Mouse (Mus musculus) cerebellum, adult (tissue): Measurements from ENCODE around the gene Ranbp9.

ENCODE experiments used
- ATAC-seq: cut with Nextera tagmentation; 2 replicates; pipeline ENCODE4 v1.9.2; 2017; ENCODE audit warnings: mild to moderate bottlenecking, moderate library complexity, mixed read lengths; ENCODE audit not compliant: insufficient number of reproducible peaks, low FRiP score, low TSS enrichment

Gene Ranbp9

DNA sequence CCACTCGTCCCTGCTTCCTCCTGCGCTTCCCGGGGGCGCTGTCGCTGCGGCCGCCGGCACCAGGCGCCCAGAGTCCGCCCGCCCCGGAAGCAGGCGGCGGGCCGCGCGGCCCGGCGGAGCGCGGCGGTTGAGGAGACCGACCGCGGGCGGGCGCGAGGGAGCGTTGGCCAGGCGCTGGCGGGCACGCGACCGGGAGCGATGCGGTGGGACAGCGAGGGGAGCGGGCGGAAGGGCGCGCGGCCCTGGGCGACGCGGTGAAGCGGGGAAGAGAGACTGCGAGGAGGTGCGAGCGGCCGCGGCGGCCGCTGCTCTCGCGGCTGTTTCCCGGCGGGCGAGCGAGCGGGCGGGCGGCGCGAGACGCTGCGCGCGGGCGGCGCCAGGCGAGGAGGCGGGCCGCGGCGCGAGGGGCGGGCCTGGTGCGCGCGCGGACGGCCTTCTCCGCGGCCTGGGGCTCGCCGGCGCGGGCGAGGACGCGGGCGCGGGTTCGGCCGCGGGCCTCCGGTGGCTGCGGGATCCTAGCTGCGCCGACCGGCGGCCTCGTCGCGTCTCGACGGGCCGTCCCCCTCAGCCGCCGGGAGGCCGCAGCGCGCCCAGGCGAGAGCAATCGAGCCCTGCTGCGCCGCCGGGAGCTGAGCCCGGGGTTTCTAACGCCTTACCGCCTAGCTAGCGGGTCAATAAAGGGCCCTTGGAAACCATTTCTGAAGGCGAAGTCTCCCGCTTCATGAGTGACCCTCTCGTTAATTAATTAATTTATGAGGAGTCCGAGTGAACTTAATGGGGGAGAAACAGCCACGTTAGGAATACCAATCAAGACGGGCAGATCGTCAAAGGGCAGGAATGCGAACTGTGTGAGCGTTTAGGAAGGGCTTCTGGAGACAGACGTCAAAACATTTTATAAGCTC is at the start of gene Ranbp9:
Gene Ranbp9 (minus strand): TSS at position 326 of the 902 bp plus-strand sequence.
- ATAC-seq, result peak; percentile 82

DNA sequence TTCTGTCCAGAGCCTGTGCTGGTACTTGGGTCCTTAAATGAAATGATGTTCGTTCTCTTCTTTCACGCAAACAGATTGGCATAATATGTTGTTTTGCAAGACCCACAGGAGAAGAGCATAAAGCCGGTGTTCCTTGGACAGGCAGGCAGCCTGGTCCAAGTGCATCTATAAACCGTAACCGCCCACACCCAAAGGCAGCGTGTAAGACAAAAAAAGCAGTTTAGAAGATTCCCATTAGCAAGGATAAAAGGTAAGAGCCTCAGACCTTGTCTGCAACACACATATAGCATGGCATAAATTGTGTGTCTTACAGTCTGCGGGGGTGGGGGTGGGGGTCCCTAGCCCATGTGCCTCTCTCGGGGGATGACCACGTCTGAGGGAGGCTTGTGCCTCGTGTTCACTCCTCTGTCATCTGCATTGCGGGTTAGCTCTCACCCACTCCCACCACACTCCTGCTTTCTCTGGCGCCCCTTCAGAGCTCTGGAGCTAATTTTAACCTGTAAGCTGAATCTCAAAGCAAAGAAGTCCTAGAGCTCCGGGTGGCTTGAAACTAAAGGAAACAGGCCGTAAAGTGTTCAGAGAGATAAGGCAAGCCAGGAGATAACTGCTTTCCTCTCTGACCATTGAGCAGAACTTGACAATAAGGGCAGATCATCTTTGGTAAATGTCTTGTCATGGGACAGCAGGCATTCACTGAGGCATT is 49.2 kb upstream of the Ranbp9 start:
- no peak for ATAC-seq

DNA sequence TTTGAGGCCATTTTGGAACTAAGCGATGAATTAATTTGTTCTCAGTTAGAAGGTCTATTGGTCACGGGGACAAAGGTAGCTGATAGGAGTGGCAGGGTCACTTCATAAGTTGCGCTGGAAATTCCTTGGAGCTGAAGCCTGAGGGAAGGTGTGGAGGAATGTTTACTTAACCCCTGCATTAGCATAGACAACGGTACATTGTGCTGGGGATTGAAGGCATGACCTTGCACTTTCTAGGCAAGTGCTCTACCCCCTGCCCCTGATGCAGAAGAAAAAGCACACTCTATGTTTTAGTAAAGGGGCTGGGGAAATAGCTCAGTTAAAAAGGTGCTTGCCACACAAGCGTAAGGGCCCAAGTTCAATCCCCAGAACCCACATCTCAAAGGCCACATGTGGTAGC is 45.2 kb upstream of the Ranbp9 start:
- no peak for ATAC-seq

DNA sequence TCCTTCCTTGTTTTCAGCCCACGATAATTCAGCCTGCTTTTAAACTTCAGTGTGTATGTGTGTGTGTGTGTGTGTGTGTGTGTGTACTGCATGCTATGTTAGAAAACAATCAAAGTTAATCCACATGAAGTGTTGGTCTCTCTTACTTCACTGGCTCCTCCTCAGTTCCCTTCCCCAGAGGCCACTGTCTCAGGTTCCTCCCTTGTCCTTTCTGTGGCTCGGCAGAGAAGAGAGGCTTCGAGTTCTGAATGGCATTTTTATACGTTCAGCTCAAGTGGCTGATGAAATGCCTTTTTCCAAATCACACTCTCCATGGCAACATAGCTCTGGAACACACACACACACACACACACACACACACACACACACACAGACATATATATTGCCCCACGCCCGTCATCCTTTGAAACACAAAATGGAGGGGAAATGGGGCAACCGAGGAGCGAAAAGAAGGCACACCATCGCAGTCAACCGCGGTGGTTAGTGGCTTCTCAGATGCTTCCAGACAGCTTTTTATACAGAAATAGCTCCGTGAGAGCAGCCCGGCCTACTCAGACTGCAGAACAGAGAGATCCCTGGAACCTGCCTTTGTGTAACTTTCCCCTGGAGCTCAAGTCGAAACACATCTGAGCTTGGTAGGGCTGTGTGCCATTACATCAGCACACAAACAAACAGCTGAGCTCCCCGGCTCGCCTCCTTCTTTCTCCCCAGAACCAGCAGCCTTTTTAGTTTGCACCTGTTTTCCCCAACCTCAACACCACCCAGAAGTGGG is 44.5 kb upstream of the Ranbp9 start:
- no peak for ATAC-seq

DNA sequence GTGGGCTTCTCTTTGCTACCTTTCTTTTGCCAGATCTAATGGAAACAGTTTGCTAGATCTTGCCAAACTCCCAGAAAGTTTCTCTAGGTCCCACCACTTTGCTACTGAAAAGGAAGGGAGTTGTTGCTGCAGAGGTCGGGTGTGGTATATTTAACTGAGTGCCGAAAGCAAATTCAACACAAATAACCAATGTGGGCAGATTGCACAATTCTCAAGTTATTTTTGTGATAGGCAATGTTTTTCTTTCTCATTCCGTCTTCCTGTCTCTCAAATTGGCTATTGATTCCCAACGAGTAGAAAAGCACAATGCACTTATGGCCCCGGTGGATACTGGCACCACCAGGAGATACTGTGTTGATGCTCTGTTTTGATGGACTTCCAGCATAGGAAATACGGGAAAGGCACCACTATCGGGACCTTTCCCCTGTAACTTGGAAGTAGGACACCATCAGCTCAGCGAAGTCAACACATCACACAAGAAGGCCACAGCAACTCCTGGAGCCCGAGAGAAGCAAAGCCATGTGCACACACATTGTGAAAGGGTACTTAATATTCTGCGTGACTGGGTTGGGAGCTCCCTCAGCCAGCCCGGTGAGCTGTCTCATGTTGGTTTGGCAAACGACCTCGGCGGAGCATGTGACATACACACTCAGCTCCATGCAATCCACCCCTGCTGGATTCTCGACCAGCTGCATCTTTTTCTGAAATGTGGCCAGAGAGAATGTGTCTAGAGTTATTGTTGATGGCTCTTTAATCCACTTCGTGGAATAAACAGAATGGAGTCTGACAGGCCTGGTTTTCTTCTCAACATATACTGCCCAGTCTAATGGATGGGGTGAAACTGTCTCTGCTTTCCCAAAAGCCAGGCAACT is 43.6 kb upstream of the Ranbp9 start:
- ATAC-seq, result no peak

DNA sequence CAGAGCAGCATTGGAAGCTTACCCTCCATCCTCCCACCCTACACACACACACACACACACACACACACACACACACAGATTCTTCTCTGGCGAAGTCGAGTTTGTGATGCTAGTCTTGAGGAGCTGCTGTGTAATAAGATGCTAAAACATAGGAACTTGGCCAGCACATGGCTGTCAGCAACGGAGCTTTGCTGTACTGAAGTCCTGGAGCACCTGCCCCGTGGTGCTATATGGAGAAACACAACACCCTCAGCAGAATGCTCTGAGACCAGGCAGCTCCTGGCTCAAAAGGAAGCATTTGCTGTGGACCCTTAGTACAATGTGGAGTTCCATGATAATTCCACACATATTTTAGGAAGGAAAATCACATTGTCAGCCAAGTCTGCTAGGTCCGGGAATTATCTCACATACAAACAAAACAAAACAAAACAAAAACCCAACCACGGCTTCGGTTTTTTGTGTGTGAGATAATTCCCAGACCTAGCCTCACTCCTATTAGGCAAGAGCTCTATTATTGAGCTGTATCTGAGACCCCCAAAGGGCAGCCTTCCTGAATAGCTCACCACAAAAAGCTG is 42.9 kb upstream of the Ranbp9 start:
- ATAC-seq, result no peak

DNA sequence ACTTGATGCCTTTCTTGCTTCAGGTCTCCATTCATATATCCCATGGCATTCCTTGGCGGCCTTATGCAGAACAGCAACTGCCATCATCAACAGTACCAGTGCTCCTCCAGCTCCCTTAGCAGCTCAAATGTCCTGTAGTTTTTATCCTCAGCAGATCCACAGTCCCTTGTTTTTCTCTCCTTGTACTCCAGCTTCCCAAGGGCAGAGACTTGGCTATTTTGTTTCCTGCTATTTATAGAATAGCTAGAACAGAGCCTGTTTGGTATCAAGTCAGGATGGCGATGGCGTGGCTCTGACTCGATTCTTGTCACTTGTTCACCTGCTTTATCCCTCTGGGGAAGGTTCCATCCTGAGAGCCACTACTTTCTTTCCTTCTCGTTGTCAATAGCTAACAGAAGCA is 40.9 kb upstream of the Ranbp9 start:
- ATAC-seq, result no peak

DNA sequence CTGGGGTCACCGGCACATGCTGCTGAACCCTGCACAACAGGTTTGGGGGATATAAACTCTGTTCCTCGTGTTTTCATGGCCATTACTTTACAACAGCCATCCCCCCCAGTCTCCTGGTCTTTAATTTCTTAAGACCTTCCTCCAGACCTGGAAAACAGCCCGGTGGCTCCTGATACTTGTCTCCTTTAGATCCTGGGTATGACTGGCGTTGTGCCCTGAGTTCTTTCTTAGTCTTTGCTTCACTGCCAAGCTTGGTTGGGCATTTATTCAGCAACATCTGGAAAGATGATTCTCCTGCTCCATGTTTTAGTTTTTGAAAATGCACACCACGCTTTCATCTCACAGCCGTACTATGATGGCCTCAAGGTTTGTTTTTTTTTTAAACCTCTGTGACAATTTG is 38.2 kb upstream of the Ranbp9 start:
- no peak for ATAC-seq

DNA sequence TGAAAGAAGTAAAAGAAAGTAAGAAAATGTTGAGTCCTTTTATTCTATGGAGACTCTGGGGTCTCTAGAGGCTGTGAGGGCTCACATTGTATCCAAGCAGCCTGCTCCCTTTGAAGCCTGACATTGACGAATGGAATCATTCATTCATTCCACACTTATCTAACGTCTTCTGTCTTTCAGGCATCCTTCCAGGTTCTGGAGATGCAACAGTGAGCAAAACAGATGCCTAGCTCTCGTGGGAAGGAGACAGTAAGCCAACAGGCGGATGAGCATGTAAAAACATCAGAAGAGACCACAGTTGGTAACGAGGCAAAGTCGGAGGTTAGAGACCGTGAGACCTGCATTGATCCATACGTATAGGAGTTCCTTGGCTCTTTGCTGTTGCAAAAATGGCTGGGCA is 36.3 kb upstream of the Ranbp9 start:
- no peak for ATAC-seq

DNA sequence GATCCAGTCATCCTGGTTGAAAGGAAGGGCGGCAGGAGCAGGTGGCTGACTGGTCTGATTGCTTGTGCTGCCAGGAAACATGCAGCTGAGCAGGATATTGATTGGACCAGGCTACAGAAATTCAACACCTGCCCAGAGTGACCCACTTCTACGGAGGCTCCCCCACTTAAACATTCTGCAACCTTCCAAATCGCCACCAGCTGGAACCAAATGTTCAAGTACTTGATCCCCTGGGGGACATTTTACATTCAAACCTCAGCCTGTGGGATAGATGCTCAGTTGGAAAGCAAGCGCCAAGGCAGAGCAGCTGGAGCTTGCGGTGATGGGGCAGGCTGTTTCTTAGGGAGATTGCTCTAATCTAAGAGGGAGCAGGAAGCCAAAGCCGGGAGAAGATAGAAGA is 35.8 kb upstream of the Ranbp9 start:
- ATAC-seq, result no peak

DNA sequence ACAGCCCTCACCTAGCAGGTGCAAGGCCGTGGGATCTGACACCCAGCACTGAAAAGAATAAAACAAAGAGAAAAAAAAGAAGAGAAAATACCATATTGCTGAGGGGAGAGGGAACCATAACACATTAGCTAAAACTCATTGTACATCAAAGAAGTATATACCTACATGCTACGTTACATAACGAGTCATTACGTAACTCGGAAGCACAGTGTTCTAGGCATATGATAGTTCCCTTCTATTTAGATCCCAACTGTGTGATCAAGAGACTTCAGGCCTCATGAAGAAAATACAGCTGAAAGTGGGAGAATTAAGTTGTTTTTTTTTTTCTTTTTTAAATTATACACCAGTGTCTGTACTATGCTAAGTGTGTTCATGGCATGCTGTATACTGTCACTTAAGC is 35.0 kb upstream of the Ranbp9 start:
- no peak for ATAC-seq

DNA sequence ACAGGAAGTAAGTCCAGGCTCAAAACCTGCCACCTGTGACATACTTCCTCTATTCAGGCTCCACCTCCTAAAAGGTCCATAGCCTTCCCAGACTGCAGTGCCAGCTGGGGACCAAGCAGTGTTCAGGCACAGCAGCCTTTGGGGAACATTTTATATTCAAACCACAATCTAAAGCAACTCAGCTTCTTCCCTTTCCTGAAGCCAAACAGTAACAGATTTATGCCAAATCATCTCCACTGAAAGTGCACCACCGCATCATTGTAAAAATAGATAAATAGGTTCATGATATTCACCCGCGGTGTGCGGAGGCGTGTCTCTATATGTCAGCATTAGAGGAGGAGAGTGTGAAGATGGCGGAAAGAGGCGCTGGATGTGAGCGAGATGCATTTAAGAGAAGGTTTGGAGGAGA is 33.9 kb upstream of the Ranbp9 start:
- ATAC-seq, result no peak

DNA sequence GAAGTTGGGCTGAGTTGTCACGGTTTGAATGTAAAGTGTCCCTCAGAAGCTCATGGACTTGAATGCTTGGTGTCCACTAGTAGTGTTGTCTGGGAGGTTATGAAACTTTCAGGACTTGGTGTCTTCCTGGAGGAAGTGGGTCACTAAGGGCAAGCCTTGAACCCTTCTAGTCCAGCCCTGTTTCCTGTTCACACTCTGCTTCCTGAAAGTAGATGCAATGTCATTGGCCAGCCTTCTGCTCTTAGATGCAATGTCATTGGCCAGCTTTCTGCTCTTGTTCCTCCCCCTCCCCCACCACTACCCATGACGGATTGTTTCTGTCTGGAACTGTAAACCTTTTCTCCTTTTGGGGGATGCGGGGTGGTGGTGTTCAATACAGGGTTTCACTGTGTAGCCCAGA is 31.7 kb upstream of the Ranbp9 start:
- no peak for ATAC-seq

DNA sequence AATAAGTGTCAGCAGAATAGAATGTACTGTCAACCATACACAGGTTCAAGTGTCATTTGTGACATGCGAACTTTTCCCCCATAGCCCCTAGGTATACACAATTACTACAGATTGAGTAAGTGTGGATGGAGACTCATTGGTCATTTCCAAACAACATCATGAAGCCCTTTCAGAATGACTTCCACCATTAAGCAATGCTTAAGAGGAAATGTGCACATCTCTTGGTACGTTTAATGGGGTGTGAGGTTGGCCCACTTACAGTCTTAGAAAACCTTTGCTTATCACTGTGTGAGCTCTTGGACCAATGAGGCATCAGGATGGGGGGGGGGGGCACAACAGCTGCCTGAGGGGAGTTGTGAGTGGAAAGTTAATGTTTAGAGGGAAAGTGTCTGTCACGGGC is 24.7 kb upstream of the Ranbp9 start:
- ATAC-seq, result no peak

DNA sequence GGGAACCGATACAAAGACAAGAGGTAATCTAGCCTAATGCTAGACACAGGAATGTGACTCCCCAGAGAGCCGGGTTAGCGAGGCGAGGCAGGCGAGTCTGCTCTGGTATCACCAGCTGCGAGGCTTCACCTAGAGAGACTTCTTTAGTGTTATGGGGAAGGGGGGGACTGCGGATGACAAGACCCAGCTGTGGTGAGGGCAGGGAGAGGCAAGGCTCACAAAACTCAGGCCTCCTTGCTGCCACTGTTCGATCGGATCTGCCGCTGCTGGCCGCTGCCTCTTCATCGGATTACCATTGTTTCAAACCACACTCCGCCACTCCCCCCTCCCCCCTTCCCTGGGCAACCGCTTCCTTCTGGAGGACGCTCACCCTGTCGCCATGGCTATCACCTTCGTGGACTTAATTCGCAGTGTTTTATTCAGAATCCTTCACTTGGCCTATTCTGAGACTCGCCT is 22.3 kb upstream of the Ranbp9 start:
- no peak for ATAC-seq

DNA sequence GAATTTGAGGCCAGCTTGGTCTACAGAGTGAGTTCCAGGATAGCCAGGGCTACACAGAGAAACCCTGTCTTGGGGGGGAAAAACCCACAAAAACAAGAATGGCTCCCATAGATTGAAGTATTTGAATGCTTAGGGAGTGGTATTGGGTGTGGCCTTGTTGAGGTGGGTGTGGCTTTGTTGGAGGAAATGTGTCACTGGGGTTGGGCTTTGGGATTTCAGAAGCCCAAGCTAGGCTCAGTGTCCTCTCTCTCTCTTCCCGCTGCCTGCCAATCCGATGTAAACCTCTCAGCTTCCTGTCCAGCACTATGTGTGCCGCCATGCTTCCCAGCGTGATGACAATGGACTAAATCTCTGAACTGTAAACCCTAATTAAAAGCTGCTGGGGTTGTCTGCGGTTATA is 20.5 kb upstream of the Ranbp9 start:
- no peak for ATAC-seq

DNA sequence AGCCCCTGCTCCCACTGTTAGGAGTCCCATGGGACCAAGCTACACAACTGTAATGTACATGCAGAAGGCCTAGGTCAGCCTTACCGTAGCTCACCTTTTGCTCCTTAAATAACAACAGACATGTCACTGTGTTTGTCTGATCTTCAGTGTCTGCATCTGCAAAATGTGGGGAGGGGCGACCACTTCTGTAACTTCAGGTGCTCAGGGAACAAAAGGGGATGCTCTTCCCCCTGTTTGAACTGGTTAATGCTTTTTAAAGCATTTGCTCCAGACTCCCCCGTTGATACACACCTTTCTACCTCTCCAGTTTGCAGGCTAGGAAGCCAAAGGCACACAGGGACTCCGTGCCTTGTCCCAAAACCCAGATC is 19.4 kb upstream of the Ranbp9 start:
- no peak for ATAC-seq

DNA sequence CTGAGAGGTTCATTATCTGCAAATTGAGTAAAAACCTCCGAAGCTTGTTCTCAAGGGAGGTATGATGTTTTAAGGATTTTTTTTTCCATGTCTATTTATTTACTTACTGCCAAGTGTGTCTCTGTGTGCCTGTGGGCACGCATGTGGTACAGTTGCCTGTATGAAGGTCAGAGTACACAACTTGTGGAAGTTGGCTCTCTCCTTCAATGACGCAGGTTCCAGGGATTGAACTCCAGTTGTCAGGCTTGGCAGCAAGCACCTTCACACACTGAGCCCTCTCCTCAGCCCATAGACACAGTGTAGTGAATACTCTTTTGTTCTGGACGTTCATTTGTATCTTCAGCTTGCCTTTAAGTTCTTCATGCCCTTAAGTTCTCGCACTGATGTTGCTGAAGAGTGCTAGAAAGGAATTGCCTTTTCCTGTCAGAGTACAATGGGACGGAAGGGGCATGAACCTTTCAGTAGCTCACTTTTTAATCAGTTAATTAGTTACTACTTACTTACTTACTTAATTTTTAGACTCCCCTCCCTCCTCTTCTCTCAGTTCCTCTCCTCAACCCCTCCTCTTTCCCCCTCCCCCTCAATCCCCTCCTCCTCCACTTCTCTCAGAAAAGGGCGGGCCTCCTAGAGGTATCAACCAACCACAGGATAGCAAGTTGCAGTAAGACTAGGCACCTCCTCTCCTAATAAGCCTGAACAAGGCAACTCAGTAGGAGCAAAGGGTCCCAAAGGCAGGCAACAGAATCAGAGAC is 18.8 kb upstream of the Ranbp9 start:
- ATAC-seq, result no peak

DNA sequence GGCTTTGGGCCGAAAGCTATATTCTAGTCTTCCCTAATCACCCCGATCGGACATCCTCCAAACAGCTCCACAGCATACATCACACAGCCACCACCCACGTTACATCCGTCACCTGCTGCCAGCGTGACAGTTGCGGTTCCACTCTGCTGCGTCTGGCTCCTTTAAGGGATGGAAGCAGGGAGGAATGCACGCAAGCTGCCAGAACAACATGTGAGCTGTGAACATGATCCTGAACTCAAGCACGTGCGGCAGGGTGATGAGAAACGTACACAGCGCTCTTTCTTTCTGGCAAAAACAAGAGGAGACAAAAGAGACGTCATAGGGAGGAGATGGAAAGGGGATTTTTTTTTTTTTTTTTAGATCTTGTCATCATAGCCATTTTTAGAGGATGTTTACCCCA is 17.8 kb upstream of the Ranbp9 start:
- peak; percentile 3; the same call in 1 of the 2 replicates for ATAC-seq
